ENCODE assay signal across 17 mouse cellular contexts in genomic region chr16:35549354-35549753, GRCm38 (mm10). TPM values are rescaled to one million over a fixed set of nuclear protein-coding genes. Genes with fewer than 3 reads are reported as not detected.
"Had no signal": no experiment of that assay in that cellular context is flagged by ENCODE, and none has a peak within 500 bp of the region (broad histone marks: within the 10 kb centered on the region; RNA-seq: fewer than 3 reads in every experiment).

No protein-coding gene starts in this region.

- H3K4me3 ChIP-seq: layer of hippocampus, adult 2 months; limb, embryonic 10.5 days; liver, embryonic 15.5 days; megakaryocyte, embryonic 14.5 days; midbrain, embryonic 12.5 days; neural tube, embryonic 13.5 days had no signal

- H3K36me3 ChIP-seq: limb, embryonic 10.5 days; liver, embryonic 15.5 days; neural tube, embryonic 13.5 days had no signal

- DNase-seq: kidney, postnatal 10 days; kidney, postnatal 4 days; lung, adult 2 months; lung, postnatal 14 days; right cerebral cortex, adult 18-20 months; right cerebral cortex, postnatal 25 days; thymus, postnatal 4 days had no signal

- H3K9me3 ChIP-seq: limb, embryonic 10.5 days; liver, embryonic 15.5 days; midbrain, embryonic 12.5 days; neural tube, embryonic 13.5 days had no signal

- H3K27me3 ChIP-seq: midbrain, embryonic 12.5 days; neural tube, embryonic 13.5 days had no signal

- H3K4me1 ChIP-seq: liver, embryonic 15.5 days; megakaryocyte, embryonic 14.5 days; neural tube, embryonic 13.5 days had no signal

- H3K9ac ChIP-seq: liver, embryonic 15.5 days; midbrain, embryonic 12.5 days; neural tube, embryonic 13.5 days had no signal

- H3K4me2 ChIP-seq: liver, embryonic 11.5 days; liver, embryonic 15.5 days; midbrain, embryonic 12.5 days; neural tube, embryonic 13.5 days had no signal

- ATAC-seq: midbrain, embryonic 16.5 days had no signal

- H3K27ac ChIP-seq: layer of hippocampus, adult 2 months; limb, embryonic 10.5 days; liver, embryonic 15.5 days; macrophage; midbrain, embryonic 12.5 days; neural tube, embryonic 13.5 days; stomach, postnatal 0 days had no signal

RNA-seq across cellular contexts. Expression of gene Sema5b, which starts 8.4 kb away (rescaled TPM):
- polyA plus RNA-seq: macrophage had no signal
